Mouse (Mus musculus) neural tube, embryonic 12.5 days (tissue): Measurements from ENCODE around the gene Gm8113. TPM values are rescaled to one million over a fixed set of nuclear protein-coding genes. Genes with fewer than 3 reads are reported as not detected.
"Not testable (repeated sequence)": the region's sequence is repeated elsewhere in the genome, so short reads cannot be mapped to it uniquely, and the experiment has no call there.

Experiments
- ATAC-seq: fragments of 200-750 bp; cut with Nextera tagmentation; 2 replicates; pipeline ENCODE4 v1.8.0; 2017; ENCODE audit warnings: low read depth, mild to moderate bottlenecking, moderate TSS enrichment, moderate library complexity; ENCODE audit not compliant: low FRiP score
- H3K27ac ChIP-seq: fragments of 300-500 bp; sonication (generic); 2 replicates; pipeline ENCODE4 v1.5.1; 2016
- H3K27me3 ChIP-seq: fragments of 300-500 bp; sonication (generic); replicated peaks from 2 replicates; pipeline ENCODE4 v1.6.1; 2016; ENCODE audit warnings: mild to moderate bottlenecking
- H3K36me3 ChIP-seq: fragments of 300-500 bp; sonication (generic); 2 replicates; pipeline ENCODE4 v1.6.1; 2016; ENCODE audit warnings: mild to moderate bottlenecking
- H3K4me1 ChIP-seq: fragments of 300-500 bp; sonication (generic); 2 replicates; pipeline ENCODE4 v1.6.1; 2016
- H3K4me2 ChIP-seq: fragments of 300-500 bp; sonication (generic); replicated peaks from 2 replicates; pipeline ENCODE4 v1.6.1; 2016; ENCODE audit warnings: mild to moderate bottlenecking
- H3K4me3 ChIP-seq: fragments of 300-500 bp; sonication (generic); 2 replicates; pipeline ENCODE4 v1.5.1; 2016
- H3K9ac ChIP-seq: fragments of 300-500 bp; sonication (generic); 2 replicates; pipeline ENCODE4 v1.6.1; 2016; ENCODE audit warnings: mild to moderate bottlenecking
- H3K9me3 ChIP-seq: fragments of 300-500 bp; sonication (generic); 2 replicates; pipeline ENCODE4 v1.6.1; 2016; ENCODE audit warnings: mild to moderate bottlenecking
- WGBS: fragments of 180-500 bp; shearing (Covaris S2); methylation state at CpG from one replicate; pipeline ENCODE4 v1.1.7; 2016; 5-methylcytosine and 5-hydroxymethylcytosine counted together
- polyA plus RNA-seq: library from polyadenylated mRNA; unstranded; fragments of >200 nt; fragmentation: Nextera tagmentation; extraction: Ambion mirVana; gene quantifications from 2 replicates; pipeline ENCODE4 v1.2.1, GENCODE M21; 2016

Gene Gm8113
- polyA plus RNA-seq, 1 experiment from 2014 or later = 7.1 TPM

GRCm38 (mm10) chr14:43953382-43953781 is 28.2 kb downstream of the Gm8113 start:
- WGBS = 74% methylated on average over 2 of the region's 2 CpGs
- ATAC-seq, H3K4me3 ChIP-seq, H3K9me3 ChIP-seq, H3K4me2 ChIP-seq, H3K4me1 ChIP-seq, H3K36me3 ChIP-seq, H3K9ac ChIP-seq, H3K27ac ChIP-seq, H3K27me3 ChIP-seq: not testable (repeated sequence)

GRCm38 (mm10) chr14:43955074-43955473 is 29.9 kb downstream of the Gm8113 start:
- ATAC-seq, H3K4me3 ChIP-seq: not testable (repeated sequence)
- no CpG with 5 or more reads among the region's 1 CpGs for WGBS

GRCm38 (mm10) chr14:43956769-43957168 is 31.6 kb downstream of the Gm8113 start, which contains the start of gene Ang5:
Ang5 (plus strand) TSS chr14:43957069.
- ATAC-seq, H3K4me1 ChIP-seq: not testable (repeated sequence)
- WGBS = no CpG with 5 or more reads among the region's 2 CpGs

More at GRCm38 (mm10) chr14:43955074-43955473, 29.9 kb downstream of the Gm8113 start:
- not testable (repeated sequence) for H3K27ac ChIP-seq, H3K4me1 ChIP-seq, H3K27me3 ChIP-seq, H3K4me2 ChIP-seq, H3K36me3 ChIP-seq, H3K9me3 ChIP-seq, H3K9ac ChIP-seq

More at GRCm38 (mm10) chr14:43956769-43957168, 31.6 kb downstream of the Gm8113 start, which contains the start of gene Ang5:
- H3K27me3 ChIP-seq, H3K36me3 ChIP-seq, H3K9ac ChIP-seq, H3K27ac ChIP-seq, H3K4me3 ChIP-seq, H3K9me3 ChIP-seq, H3K4me2 ChIP-seq: not testable (repeated sequence)

Other genes starting within 250 kb of the Gm8113 start
- gene Gm8165, start 248.2 kb upstream of the Gm8113 start, polyA plus RNA-seq = not detected in 2 replicates
- gene Gm7324, start 227.6 kb upstream of the Gm8113 start, polyA plus RNA-seq = 1.2 and 1.3 TPM in 2 replicates
- not detected in 2 replicates for gene Gm16506, start 197.9 kb upstream of the Gm8113 start, polyA plus RNA-seq
- gene Gm6526, start 177.5 kb upstream of the Gm8113 start, polyA plus RNA-seq = not detected in 2 replicates
- gene Gm8180, start 140.6 kb upstream of the Gm8113 start, polyA plus RNA-seq = not detected in 2 replicates
- 0.56 TPM in 1 of 2 replicates, not detected in the other for gene Ear1, start 49.9 kb upstream of the Gm8113 start, polyA plus RNA-seq
- not detected in 2 replicates for gene Ear10, start 1.8 kb upstream of the Gm8113 start, polyA plus RNA-seq
- not detected in 2 replicates for gene Ang5, start 31.7 kb downstream of the Gm8113 start, polyA plus RNA-seq
- gene Ang6, start 76.9 kb downstream of the Gm8113 start, polyA plus RNA-seq = not detected in 2 replicates
- gene Ear2, start 177.3 kb downstream of the Gm8113 start, polyA plus RNA-seq = 0.28 and 0.29 TPM in 2 replicates
- not detected in 2 replicates for gene Gm3327, start 198.5 kb downstream of the Gm8113 start, polyA plus RNA-seq